Mouse (Mus musculus) CD4-positive helper T cell, adult 2 months (primary cell): Measurements from ENCODE around the gene Cd300ld3.
"Not testable (repeated sequence)": the region's sequence is repeated elsewhere in the genome, so short reads cannot be mapped to it uniquely, and the experiment has no call there.

Experiments used
- DNase-seq: peaks from one replicate; pipeline ENCODE4 v3.0.0-alpha.2; 2012; ENCODE audit warnings: low read depth, missing footprints, low spot score

The Cd300ld3 gene

GRCm38 (mm10) chr11:115052991-115053390, 4.8 kb upstream of the Cd300ld3 start:
- no peak for DNase-seq

GRCm38 (mm10) chr11:115052206-115052605, 4.0 kb upstream of the Cd300ld3 start:
- DNase-seq, result no peak

- DNase-seq, result no peak
Observed at GRCm38 (mm10) chr11:115049282-115049895, 1.2 kb upstream of the Cd300ld3 start.

- not testable (repeated sequence) for DNase-seq
Observed at GRCm38 (mm10) chr11:115037669-115038068, 10.5 kb downstream of the Cd300ld3 start, which contains the start of gene Cd300ld5. Gene Cd300ld5 (minus strand): TSS chr11:115037769.

- not testable (repeated sequence) for DNase-seq
Observed at GRCm38 (mm10) chr11:115026912-115027311, 21.3 kb downstream of the Cd300ld3 start, which contains the start of gene Cd300ld4. Gene Cd300ld4 (minus strand): TSS chr11:115027012.

GRCm38 (mm10) chr11:115016093-115016492, 32.1 kb downstream of the Cd300ld3 start, which contains the start of gene Cd300ld2:
Gene Cd300ld2 (minus strand): TSS chr11:115016193.
- not testable (repeated sequence) for DNase-seq

GRCm38 (mm10) chr11:115004070-115004469, 44.1 kb downstream of the Cd300ld3 start:
- no peak for DNase-seq

GRCm38 (mm10) chr11:115001474-115002040, 46.7 kb downstream of the Cd300ld3 start, which contains the start of gene Cd300c2:
Gene Cd300c2 (minus strand): TSS chr11:115001880.
- DNase-seq, result no peak
